Mouse (Mus musculus): ENCODE data around the gene Snrnp40. TPM values are rescaled to one million over a fixed set of nuclear protein-coding genes. Genes with fewer than 3 reads are reported as not detected.
A peak's percentile ranks its signal among the peaks of the same experiment; 100 is the strongest.

Snrnp40 gene
- 10 to 100 TPM; 20.3 to 55.8 (median 45.1) TPM for total RNA-seq (2018; cell fraction: chromatin; rRNA removed)
- total RNA-seq (2018; cell fraction: cytosol; rRNA removed): 10 to 100 TPM; 13.5 to 24.6 (median 19.6) TPM
- total RNA-seq (2018; cell fraction: nucleus; rRNA removed): 10 to 100 TPM; 13.4 to 48.1 (median 24.0) TPM
- 16.4 to 36.1 TPM (median 19.1 TPM) in 3 replicates for polyA plus RNA-seq (2018)

DNA sequence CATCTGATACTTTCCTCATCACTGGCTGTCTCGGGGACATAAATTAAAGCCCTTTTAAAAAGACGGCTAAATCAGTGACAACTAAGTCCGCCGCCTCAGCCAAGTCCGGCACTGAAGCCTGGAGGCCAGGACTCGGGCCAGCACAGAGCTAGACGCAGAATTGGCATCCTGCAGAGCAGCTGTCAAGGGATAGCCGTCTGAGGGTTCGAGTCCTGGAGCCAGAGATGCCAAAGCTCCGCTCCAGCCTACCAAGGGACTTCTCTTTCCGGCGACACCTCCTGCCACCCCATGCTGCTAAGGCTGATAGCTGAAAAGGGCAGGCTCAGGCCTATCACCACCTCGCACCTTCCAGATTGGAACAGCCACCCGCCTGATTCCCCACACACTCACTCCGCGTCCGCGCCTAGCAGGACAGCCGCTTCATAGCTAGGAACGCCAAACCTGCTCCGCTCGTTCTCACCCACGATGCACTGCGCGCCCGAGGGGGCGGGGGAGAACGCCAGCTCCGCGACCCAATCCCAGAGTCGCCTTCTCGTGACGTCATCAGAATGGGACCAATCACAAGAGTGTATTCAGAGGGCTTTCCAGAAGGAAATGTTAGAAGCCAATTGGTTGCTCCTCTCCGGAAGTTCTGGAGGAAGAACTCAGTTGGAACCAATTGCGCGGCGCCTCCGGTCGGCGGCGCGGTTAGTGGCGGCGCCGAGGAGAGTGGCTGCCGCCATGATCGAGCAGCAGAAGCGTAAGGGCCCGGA is at the start of gene Snrnp40, which contains the start of gene Zcchc17:
TSS of gene Snrnp40 (plus strand) at position 647 of the 752 bp plus-strand sequence.
TSS of gene Zcchc17 (minus strand) at position 458 of the 752 bp plus-strand sequence.
- under 1% methylated on average over 48 of the region's 49 CpGs for WGBS (ENCODE audit: missing documents)

DNA sequence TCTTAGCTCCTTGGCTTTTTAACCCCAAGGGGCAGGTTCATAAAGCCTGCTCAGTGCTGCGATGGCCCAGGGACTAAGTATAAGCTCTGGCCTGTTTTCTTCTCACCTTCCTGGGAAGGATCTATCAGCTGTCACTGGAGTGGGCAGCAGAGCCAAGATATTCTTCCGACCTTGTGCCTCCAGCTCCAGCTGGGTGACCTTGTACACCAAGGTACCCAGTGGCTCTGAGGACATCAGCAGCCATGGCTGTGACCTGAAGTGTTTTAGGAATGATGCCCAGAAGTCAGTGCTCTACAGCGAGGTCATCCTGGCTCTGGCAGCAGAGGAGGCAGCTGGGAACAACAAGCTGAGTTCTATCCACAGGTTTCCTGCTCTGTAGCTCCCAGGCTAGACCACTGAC is 47.4 kb upstream of the Snrnp40 start:
- no peaks in the 10 kb centered on the region for H3K79me2 ChIP-seq (ENCODE audit: inconsistent target)
- H3K4me3 ChIP-seq (ENCODE audit: inconsistent target): no peak overlapping the region
- H3K36me3 ChIP-seq (ENCODE audit: inconsistent target): peaks cover 19% of the 10 kb centered on the region; the same call in 1 of the 2 replicates
- H3K27ac ChIP-seq: no peak overlapping the region
- WGBS (ENCODE audit: missing documents): 86% methylated on average over 3 of the region's 3 CpGs

More for the DNA sequence above, at the start of gene Snrnp40, which contains the start of gene Zcchc17:
- Histone ChIP-seq H3K4me3 (ENCODE audit: inconsistent target) (peak within 1 kb of the TSS; percentile 98), H3K79me2 (ENCODE audit: inconsistent target) (peaks cover 84% of the 10 kb centered on the region), H3K27ac (peak within 1 kb of the TSS; percentile 54), H3K36me3 (ENCODE audit: inconsistent target) (peaks cover 7% of the 10 kb centered on the region; the same call in 1 of the 2 replicates)

- Histone ChIP-seq H3K36me3 (ENCODE audit: inconsistent target) (peaks cover 19% of the 10 kb centered on the region; the same call in 1 of the 2 replicates), H3K27ac (no peak overlapping the region), H3K4me3 (ENCODE audit: inconsistent target) (no peak overlapping the region), H3K79me2 (ENCODE audit: inconsistent target) (no peaks in the 10 kb centered on the region)
- 96% methylated on average over 4 of the region's 4 CpGs for WGBS (ENCODE audit: missing documents)
Measured at GRCm38 (mm10) chr4:130313552-130313951, 46.4 kb upstream of the Snrnp40 start.

DNA sequence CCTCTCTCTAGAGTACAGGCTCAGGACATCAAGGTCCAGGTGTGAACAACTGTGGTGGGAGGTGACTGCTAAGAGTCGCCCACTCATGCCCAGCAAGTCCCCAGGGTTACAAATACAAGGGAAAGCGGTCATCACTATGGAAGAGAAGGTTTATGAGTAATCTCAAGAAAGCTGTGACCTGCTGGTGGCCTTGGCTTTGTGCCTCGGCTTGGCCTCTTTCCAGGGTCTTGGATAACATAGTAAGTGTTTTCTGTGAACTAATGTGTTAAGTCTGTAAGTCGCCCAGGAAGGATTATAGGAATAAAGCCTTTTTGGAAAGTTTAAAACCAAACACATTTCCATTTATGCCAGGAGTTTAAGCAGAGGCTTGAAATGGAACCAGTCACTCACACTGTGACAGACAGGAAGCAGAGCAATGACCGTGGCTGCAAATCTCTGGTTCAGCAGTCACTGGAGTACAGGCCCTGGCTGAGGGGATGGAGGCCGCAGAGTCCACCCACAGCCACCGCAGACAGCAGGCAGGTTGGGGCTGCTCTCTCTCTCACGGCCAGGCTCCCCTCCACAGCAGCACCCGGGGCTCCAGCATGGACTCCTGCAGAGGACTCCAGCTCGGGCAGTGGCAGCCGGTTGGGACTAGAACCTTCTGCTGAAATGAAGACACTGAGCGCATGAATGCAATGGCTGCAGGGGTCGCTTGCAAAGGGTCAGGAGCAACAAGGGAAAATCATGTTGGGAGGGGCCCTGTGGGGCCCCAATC is 44.0 kb upstream of the Snrnp40 start:
- Histone ChIP-seq H3K27ac (peak overlapping the region; percentile 25), H3K36me3 (ENCODE audit: inconsistent target) (peaks cover 19% of the 10 kb centered on the region; the same call in 1 of the 2 replicates), H3K79me2 (ENCODE audit: inconsistent target) (no peaks in the 10 kb centered on the region), H3K4me3 (ENCODE audit: inconsistent target) (no peak overlapping the region)
- WGBS (ENCODE audit: missing documents): 94% methylated on average over 13 of the region's 13 CpGs

GRCm38 (mm10) chr4:130316691-130317090 is 43.2 kb upstream of the Snrnp40 start:
- Histone ChIP-seq H3K27ac (peak overlapping the region; percentile 25; the same call in 1 of the 2 replicates), H3K36me3 (ENCODE audit: inconsistent target) (peaks cover 21% of the 10 kb centered on the region; the same call in 1 of the 2 replicates), H3K4me3 (ENCODE audit: inconsistent target) (no peak overlapping the region), H3K79me2 (ENCODE audit: inconsistent target) (no peaks in the 10 kb centered on the region)
- 58% methylated on average over 10 of the region's 10 CpGs for WGBS (ENCODE audit: missing documents)

GRCm38 (mm10) chr4:130318122-130318521 is 41.8 kb upstream of the Snrnp40 start:
- Histone ChIP-seq H3K79me2 (ENCODE audit: inconsistent target) (no peaks in the 10 kb centered on the region), H3K27ac (no peak overlapping the region), H3K36me3 (ENCODE audit: inconsistent target) (peaks cover 19% of the 10 kb centered on the region; the same call in 1 of the 2 replicates), H3K4me3 (ENCODE audit: inconsistent target) (no peak overlapping the region)
- WGBS (ENCODE audit: missing documents): 96% methylated on average over 3 of the region's 3 CpGs

DNA sequence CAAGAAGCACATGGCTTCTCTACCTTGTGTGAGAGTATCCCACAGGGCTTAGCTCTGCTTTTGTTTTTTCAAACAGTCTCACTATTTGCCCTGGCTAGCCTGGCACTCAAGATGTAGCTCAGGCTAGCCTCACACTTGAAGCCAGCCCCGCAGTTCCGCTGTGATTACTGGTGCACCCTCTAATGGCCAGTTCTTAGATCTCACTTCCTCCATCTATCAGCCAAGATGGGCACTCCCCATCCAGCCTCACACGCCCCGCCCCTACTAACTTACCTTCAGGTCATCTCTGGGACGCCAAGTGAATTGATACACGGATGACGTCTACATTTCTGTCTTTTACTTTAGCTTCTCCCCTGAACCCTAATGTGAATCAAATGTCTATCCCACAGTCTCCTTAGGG is 40.4 kb upstream of the Snrnp40 start:
- H3K4me3 ChIP-seq (ENCODE audit: inconsistent target): no peak overlapping the region
- H3K27ac ChIP-seq: no peak overlapping the region
- WGBS (ENCODE audit: missing documents): 92% methylated on average over 7 of the region's 7 CpGs
- H3K36me3 ChIP-seq (ENCODE audit: inconsistent target): peaks cover 6% of the 10 kb centered on the region; the same call in 1 of the 2 replicates
- H3K79me2 ChIP-seq (ENCODE audit: inconsistent target): no peaks in the 10 kb centered on the region

DNA sequence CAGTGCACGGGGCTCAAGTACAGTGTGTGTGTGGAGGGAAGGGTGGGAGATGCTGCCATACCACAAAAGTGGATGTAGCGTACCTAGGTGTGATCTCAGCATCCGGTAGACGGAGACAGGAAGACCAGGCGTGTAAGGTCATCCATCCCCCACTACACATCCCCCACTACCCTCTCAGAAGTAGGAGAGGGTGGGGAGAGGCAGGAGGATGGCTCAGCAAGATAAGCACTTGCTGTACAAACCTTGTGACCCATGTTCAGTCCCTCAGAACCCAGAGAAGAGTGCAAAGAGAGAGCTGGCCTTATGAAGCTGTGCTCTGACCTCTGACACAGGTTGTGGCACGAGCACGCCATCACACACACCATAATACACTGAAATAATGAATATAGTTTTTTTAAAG is 38.3 kb upstream of the Snrnp40 start:
- H3K79me2 ChIP-seq (ENCODE audit: inconsistent target): no peaks in the 10 kb centered on the region
- peaks cover 17% of the 10 kb centered on the region; the same call in 1 of the 2 replicates for H3K36me3 ChIP-seq (ENCODE audit: inconsistent target)
- no peak overlapping the region for H3K27ac ChIP-seq
- no peak overlapping the region for H3K4me3 ChIP-seq (ENCODE audit: inconsistent target)
- 91% methylated on average over 7 of the region's 7 CpGs for WGBS (ENCODE audit: missing documents)

DNA sequence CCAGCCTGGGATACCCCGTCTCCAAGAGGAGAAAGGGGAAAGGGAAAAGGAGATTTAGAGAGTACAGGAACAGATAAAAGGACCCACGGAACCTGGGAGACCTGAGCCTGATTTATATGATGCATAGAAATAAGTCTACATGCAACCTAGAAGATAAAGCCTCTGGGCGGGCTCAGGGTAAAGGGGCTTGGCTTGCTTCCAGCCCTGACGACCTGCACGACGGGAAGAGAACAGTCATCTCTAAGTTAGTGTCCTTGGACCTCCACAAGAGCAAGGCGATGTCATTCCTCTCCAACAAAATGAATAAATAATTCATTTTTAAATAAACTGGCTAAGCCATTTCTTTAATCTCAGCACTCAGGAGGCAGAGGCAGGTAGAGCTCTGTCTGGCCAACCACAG is 37.4 kb upstream of the Snrnp40 start:
- Histone ChIP-seq H3K4me3 (ENCODE audit: inconsistent target) (no peak overlapping the region), H3K79me2 (ENCODE audit: inconsistent target) (no peaks in the 10 kb centered on the region), H3K27ac (no peak overlapping the region), H3K36me3 (ENCODE audit: inconsistent target) (peaks cover 26% of the 10 kb centered on the region; the same call in 1 of the 2 replicates)
- WGBS (ENCODE audit: missing documents): 99% methylated on average over 7 of the region's 7 CpGs

DNA sequence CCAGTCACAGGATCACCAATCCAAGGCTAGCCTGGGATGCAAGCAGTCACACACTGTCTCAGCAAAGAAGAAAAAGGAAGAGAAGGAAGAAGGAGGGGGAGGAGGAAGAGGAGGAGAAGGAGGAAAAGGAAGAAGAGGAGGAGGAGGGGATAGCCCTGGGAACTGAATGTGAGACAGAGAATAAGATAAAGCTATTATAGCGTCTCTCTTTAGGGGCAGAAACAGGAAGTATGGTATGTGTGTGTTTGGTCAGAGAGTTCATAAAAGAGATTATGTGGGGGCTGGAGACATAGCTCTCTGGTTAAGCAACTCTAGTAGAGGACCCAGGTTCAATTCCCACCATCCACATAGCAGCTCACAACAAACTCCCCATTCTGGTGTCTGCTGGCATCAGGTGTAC is 36.8 kb upstream of the Snrnp40 start:
- H3K79me2 ChIP-seq (ENCODE audit: inconsistent target): no peaks in the 10 kb centered on the region
- H3K36me3 ChIP-seq (ENCODE audit: inconsistent target): peaks cover 27% of the 10 kb centered on the region; the same call in 1 of the 2 replicates
- H3K4me3 ChIP-seq (ENCODE audit: inconsistent target): no peak overlapping the region
- no peak overlapping the region for H3K27ac ChIP-seq
- 54% methylated on average over 1 of the region's 1 CpGs for WGBS (ENCODE audit: missing documents)

GRCm38 (mm10) chr4:130323607-130324006 is 36.3 kb upstream of the Snrnp40 start:
- peaks cover 32% of the 10 kb centered on the region; the same call in 1 of the 2 replicates for H3K36me3 ChIP-seq (ENCODE audit: inconsistent target)
- H3K27ac ChIP-seq: no peak overlapping the region
- H3K79me2 ChIP-seq (ENCODE audit: inconsistent target): no peaks in the 10 kb centered on the region
- WGBS (ENCODE audit: missing documents): 91% methylated on average over 5 of the region's 5 CpGs
- H3K4me3 ChIP-seq (ENCODE audit: inconsistent target): no peak overlapping the region

GRCm38 (mm10) chr4:130325446-130325845 is 34.5 kb upstream of the Snrnp40 start:
- H3K4me3 ChIP-seq (ENCODE audit: inconsistent target): no peak overlapping the region
- H3K79me2 ChIP-seq (ENCODE audit: inconsistent target): no peaks in the 10 kb centered on the region
- H3K27ac ChIP-seq: no peak overlapping the region
- 100% methylated on average over 2 of the region's 2 CpGs for whole genome bisulfite sequencing (ENCODE audit: missing documents)
- H3K36me3 ChIP-seq (ENCODE audit: inconsistent target): peaks cover 39% of the 10 kb centered on the region; the same call in 1 of the 2 replicates

GRCm38 (mm10) chr4:130327366-130327765 is 32.6 kb upstream of the Snrnp40 start:
- no peaks in the 10 kb centered on the region for H3K79me2 ChIP-seq (ENCODE audit: inconsistent target)
- peaks cover 36% of the 10 kb centered on the region; the same call in 1 of the 2 replicates for H3K36me3 ChIP-seq (ENCODE audit: inconsistent target)
- H3K27ac ChIP-seq: no peak overlapping the region
- no peak overlapping the region for H3K4me3 ChIP-seq (ENCODE audit: inconsistent target)
- WGBS (ENCODE audit: missing documents): 96% methylated on average over 9 of the region's 9 CpGs

- no peak overlapping the region for H3K4me3 ChIP-seq (ENCODE audit: inconsistent target)
- H3K79me2 ChIP-seq (ENCODE audit: inconsistent target): no peaks in the 10 kb centered on the region
- WGBS (ENCODE audit: missing documents): 94% methylated on average over 5 of the region's 5 CpGs
- H3K36me3 ChIP-seq (ENCODE audit: inconsistent target): peaks cover 24% of the 10 kb centered on the region
- no peak overlapping the region for H3K27ac ChIP-seq
Measured at GRCm38 (mm10) chr4:130335867-130336266, 24.1 kb upstream of the Snrnp40 start.

All from macrophage (primary cell).